Mouse (Mus musculus): Measurements from ENCODE around the gene Rspo4. TPM values are rescaled to one million over a fixed set of nuclear protein-coding genes. Genes with fewer than 3 reads are reported as not detected.

Gene Rspo4
- polyA plus RNA-seq, 1 experiment from 2014 or later: 0.49 TPM

GRCm38 (mm10) chr2:151914120-151914519, 71.4 kb downstream of the Rspo4 start:
- 81% methylated on average over 5 of the region's 5 CpGs for WGBS
- no peak overlapping the region for H3K9ac ChIP-seq
- no peak for ATAC-seq (ENCODE audit: low FRiP score, low read depth)
- no peak overlapping the region for H3K4me3 ChIP-seq
- H3K36me3 ChIP-seq: no peaks in the 10 kb centered on the region
- H3K9me3 ChIP-seq: no peaks in the 10 kb centered on the region
- no peak overlapping the region for H3K27ac ChIP-seq (replicated peaks)
- H3K27me3 ChIP-seq: no peaks in the 10 kb centered on the region
- no peak overlapping the region for H3K4me2 ChIP-seq
- peaks cover 7% of the 10 kb centered on the region; the same call in 1 of the 2 replicates for H3K4me1 ChIP-seq (replicated peaks)

GRCm38 (mm10) chr2:151915111-151915510, 72.4 kb downstream of the Rspo4 start:
- Histone ChIP-seq H3K36me3 (no peaks in the 10 kb centered on the region), H3K27me3 (no peaks in the 10 kb centered on the region), H3K9me3 (no peaks in the 10 kb centered on the region), H3K4me3 (no peak overlapping the region), H3K9ac (no peak overlapping the region), H3K4me1 (replicated peaks) (peaks cover 7% of the 10 kb centered on the region; the same call in 1 of the 2 replicates), H3K4me2 (no peak overlapping the region), H3K27ac (replicated peaks) (no peak overlapping the region)
- no peak for ATAC-seq (ENCODE audit: low FRiP score, low read depth)
- 34% methylated on average over 2 of the region's 2 CpGs for WGBS

- H3K4me3 ChIP-seq: no peak overlapping the region
- no peaks in the 10 kb centered on the region for H3K27me3 ChIP-seq
- H3K9ac ChIP-seq: no peak overlapping the region
- H3K27ac ChIP-seq (replicated peaks): no peak overlapping the region
- ATAC-seq (ENCODE audit: low FRiP score, low read depth): 0 out of 2 replicates have a peak, but pooled peaks have one; percentile 12
- peaks cover 3% of the 10 kb centered on the region; the same call in 1 of the 2 replicates for H3K4me1 ChIP-seq (replicated peaks)
- H3K9me3 ChIP-seq: no peaks in the 10 kb centered on the region
- WGBS: 66% methylated on average over 13 of the region's 13 CpGs
- no peak overlapping the region for H3K4me2 ChIP-seq
- no peaks in the 10 kb centered on the region for H3K36me3 ChIP-seq
These were observed 73.5 kb downstream of the Rspo4 start for GRCm38 (mm10) chr2:151916061-151916831.

DNA sequence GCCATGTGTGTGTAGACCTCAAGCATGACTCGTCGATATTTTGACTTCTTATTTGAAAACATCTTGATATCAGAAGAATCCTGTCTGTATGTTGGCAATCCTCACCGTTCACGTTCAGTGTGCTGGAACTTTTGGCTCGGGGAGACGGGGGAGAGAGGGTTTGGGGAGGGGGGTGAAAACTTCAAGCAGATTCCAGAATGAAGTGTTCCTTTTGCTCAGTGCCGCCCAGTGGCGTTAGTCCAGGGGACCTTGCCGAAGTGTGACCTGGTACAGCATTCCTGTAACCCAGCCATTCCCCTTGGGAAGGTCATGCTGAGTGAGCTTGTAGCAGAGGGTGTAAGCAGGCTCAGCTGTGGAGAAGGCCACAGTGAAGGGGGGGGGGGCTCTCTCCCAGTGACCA, 76.4 kb downstream of the Rspo4 start:
- Histone ChIP-seq H3K9ac (no peak overlapping the region), H3K27me3 (no peaks in the 10 kb centered on the region), H3K27ac (replicated peaks) (no peak overlapping the region), H3K4me3 (no peak overlapping the region), H3K4me2 (no peak overlapping the region), H3K36me3 (no peaks in the 10 kb centered on the region), H3K4me1 (replicated peaks) (peaks cover 3% of the 10 kb centered on the region; the same call in 1 of the 2 replicates), H3K9me3 (no peaks in the 10 kb centered on the region)
- no peak for ATAC-seq (ENCODE audit: low FRiP score, low read depth)
- 84% methylated on average over 9 of the region's 9 CpGs for WGBS

DNA sequence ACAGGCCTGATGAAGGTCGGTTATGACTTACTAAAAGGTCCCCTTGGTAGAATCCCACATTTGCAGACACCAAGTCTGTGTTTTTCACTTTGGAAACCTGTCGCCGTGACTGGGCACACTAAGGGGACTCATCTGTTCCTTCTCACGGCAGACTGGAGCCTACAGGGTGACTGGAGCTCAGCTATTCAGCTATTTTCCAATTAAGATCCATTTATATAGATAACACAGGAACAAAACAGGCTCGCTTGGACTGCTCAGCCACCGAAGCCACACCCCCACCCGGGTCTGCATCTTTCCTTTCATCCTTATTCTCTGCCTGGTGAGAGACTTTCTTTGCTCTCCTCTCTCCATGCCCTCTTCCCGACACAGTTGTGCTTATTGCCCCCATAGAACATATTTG, 78.3 kb downstream of the Rspo4 start:
- 53% methylated on average over 8 of the region's 8 CpGs for WGBS
- Histone ChIP-seq H3K9ac (no peak overlapping the region), H3K27ac (replicated peaks) (no peak overlapping the region), H3K27me3 (no peaks in the 10 kb centered on the region), H3K4me2 (no peak overlapping the region), H3K9me3 (no peaks in the 10 kb centered on the region), H3K4me3 (no peak overlapping the region), H3K36me3 (no peaks in the 10 kb centered on the region), H3K4me1 (replicated peaks) (peaks cover 6% of the 10 kb centered on the region; the same call in 1 of the 2 replicates)
- ATAC-seq (ENCODE audit: low FRiP score, low read depth): no peak

DNA sequence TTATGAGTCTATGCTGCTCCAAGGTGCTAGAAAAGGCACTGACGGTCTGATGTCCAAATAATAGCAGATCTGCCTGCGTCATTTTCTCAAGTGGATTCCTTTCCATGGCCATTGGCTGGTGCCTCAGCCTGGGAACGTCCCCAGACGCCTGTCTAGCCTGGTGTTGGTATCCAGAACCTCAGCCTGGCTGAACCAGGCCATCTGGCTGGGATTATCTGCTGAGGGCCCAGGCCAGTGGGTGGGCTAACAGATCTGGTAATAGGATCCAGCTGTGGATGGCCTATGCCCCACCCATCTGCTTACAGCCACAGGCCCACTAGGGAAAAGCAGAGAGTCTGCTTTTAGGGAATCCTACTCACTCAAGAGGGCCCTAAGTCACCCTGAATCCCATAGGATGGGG, 78.9 kb downstream of the Rspo4 start:
- Histone ChIP-seq H3K4me1 (replicated peaks) (peaks cover 5% of the 10 kb centered on the region; the same call in 1 of the 2 replicates), H3K36me3 (no peaks in the 10 kb centered on the region), H3K9me3 (no peaks in the 10 kb centered on the region), H3K27me3 (no peaks in the 10 kb centered on the region), H3K4me2 (no peak overlapping the region), H3K4me3 (no peak overlapping the region), H3K27ac (replicated peaks) (no peak overlapping the region), H3K9ac (no peak overlapping the region)
- WGBS: 76% methylated on average over 4 of the region's 4 CpGs
- no peak for ATAC-seq (ENCODE audit: low FRiP score, low read depth)

Other genes starting within 250 kb of the Rspo4 start
- gene Snph, start 210.3 kb upstream of the Rspo4 start, polyA plus RNA-seq (2015; fragmentation: Nextera tagmentation; extraction: Ambion mirVana): 24.1 and 27.7 TPM in 2 replicates
- gene Rad21l, start 174.4 kb upstream of the Rspo4 start, polyA plus RNA-seq (2015; fragmentation: Nextera tagmentation; extraction: Ambion mirVana): 0.18 and 0.21 TPM in 2 replicates
- gene Tmem74b, start 140.9 kb upstream of the Rspo4 start, polyA plus RNA-seq (2015; fragmentation: Nextera tagmentation; extraction: Ambion mirVana): 30.7 and 30.9 TPM in 2 replicates
- gene Psmf1, start 98.7 kb upstream of the Rspo4 start, polyA plus RNA-seq (2015; fragmentation: Nextera tagmentation; extraction: Ambion mirVana): 57.7 and 61.1 TPM in 2 replicates
- gene Angpt4, start 68.3 kb downstream of the Rspo4 start, polyA plus RNA-seq (2015; fragmentation: Nextera tagmentation; extraction: Ambion mirVana): 0.26 and 0.34 TPM in 2 replicates
- gene Fam110a, start 137.3 kb downstream of the Rspo4 start, polyA plus RNA-seq (2015; fragmentation: Nextera tagmentation; extraction: Ambion mirVana): 48.3 and 54.6 TPM in 2 replicates
- 1.4 and 1.7 TPM in 2 replicates for gene Slc52a3, start 153.6 kb downstream of the Rspo4 start, polyA plus RNA-seq (2015; fragmentation: Nextera tagmentation; extraction: Ambion mirVana)
- gene Scrt2, start 238.6 kb downstream of the Rspo4 start, polyA plus RNA-seq (2015; fragmentation: Nextera tagmentation; extraction: Ambion mirVana): 10.8 and 11.1 TPM in 2 replicates